Mouse (Mus musculus) neutrophil, adult 83 days (primary cell): ENCODE measurements around the gene Olfr641. TPM values are rescaled to one million over a fixed set of nuclear protein-coding genes. Genes with fewer than 3 reads are reported as not detected.

Experiments used
- total RNA-seq, 2 experiments: library from RNA; stranded (reverse); gene quantifications; one replicate each; pipeline ENCODE4 v1.2.4; 2023

The Olfr641 gene
- not detected for total RNA-seq

GRCm38 (mm10) chr7:104035145-104035544 lies at the start of gene Olfr641:
Gene Olfr641, plus strand, starts transcription at chr7:104035445.

GRCm38 (mm10) chr7:103998446-103998845 lies 36.8 kb upstream of the Olfr641 start, which contains the start of gene Olfr638:
Gene Olfr638, plus strand, starts transcription at chr7:103998746.

GRCm38 (mm10) chr7:104017203-104017602 lies 18.0 kb upstream of the Olfr641 start, which contains the start of gene Olfr639:
Gene Olfr639, minus strand, starts transcription at chr7:104017303.

GRCm38 (mm10) chr7:104025473-104025872 lies 9.8 kb upstream of the Olfr641 start, which contains the start of gene Olfr640:
Gene Olfr640, minus strand, starts transcription at chr7:104025573.

GRCm38 (mm10) chr7:104052566-104052965 lies 17.3 kb downstream of the Olfr641 start, which contains the start of gene Olfr642:
Gene Olfr642, minus strand, starts transcription at chr7:104052666.

GRCm38 (mm10) chr7:104061345-104061744 lies 26.1 kb downstream of the Olfr641 start, which contains the start of gene 4930516K23Rik:
Gene 4930516K23Rik, minus strand, starts transcription at chr7:104061445.

GRCm38 (mm10) chr7:104071769-104072168 lies 36.5 kb downstream of the Olfr641 start, which contains the start of gene Olfr644:
Gene Olfr644, minus strand, starts transcription at chr7:104071869.

GRCm38 (mm10) chr7:104085365-104085764 lies 50.1 kb downstream of the Olfr641 start, which contains the start of gene Olfr645:
Gene Olfr645, minus strand, starts transcription at chr7:104085465.

Other genes starting within 250 kb of the Olfr641 start
- not detected for gene Olfr67, start 243.6 kb upstream of the Olfr641 start, total RNA-seq
- gene Hbb-bt, start 221.4 kb upstream of the Olfr641 start, total RNA-seq, result 100 to 1,000 TPM in 1 of 2 experiments, 10 to 100 TPM in 1; 81.2 to 165 TPM
- gene Hbb-bs, start 207.3 kb upstream of the Olfr641 start, total RNA-seq, result 100 to 1,000 TPM; 331 to 680 TPM
- not detected for gene Hbb-bh2, start 194.9 kb upstream of the Olfr641 start, total RNA-seq
- gene Hbb-bh1, start 192.3 kb upstream of the Olfr641 start, total RNA-seq, result not detected
- gene Hbb-y, start 182.2 kb upstream of the Olfr641 start, total RNA-seq, result not detected
- not detected for gene Olfr66, start 149.2 kb upstream of the Olfr641 start, total RNA-seq
- not detected for gene Olfr64, start 141.0 kb upstream of the Olfr641 start, total RNA-seq
- gene Olfr65, start 132.0 kb upstream of the Olfr641 start, total RNA-seq, result not detected
- not detected for gene Olfr631, start 106.6 kb upstream of the Olfr641 start, total RNA-seq
- gene Olfr632, start 101.1 kb upstream of the Olfr641 start, total RNA-seq, result not detected
- gene Olfr633, start 91.0 kb upstream of the Olfr641 start, total RNA-seq, result not detected
- not detected for gene Olfr635, start 64.3 kb upstream of the Olfr641 start, total RNA-seq
- not detected for gene Olfr638, start 36.7 kb upstream of the Olfr641 start, total RNA-seq
- under 1 TPM; 0.07 to 0.09 TPM for gene Olfr639, start 18.1 kb upstream of the Olfr641 start, total RNA-seq
- gene Olfr640, start 9.9 kb upstream of the Olfr641 start, total RNA-seq, result not detected
- gene Olfr642, start 17.2 kb downstream of the Olfr641 start, total RNA-seq, result not detected
- gene 4930516K23Rik, start 26.0 kb downstream of the Olfr641 start, total RNA-seq, result not detected
- not detected for gene Olfr644, start 36.4 kb downstream of the Olfr641 start, total RNA-seq
- not detected for gene Olfr645, start 50.0 kb downstream of the Olfr641 start, total RNA-seq
- gene Olfr646, start 69.4 kb downstream of the Olfr641 start, total RNA-seq, result under 1 TPM in 1 of 2 experiments, not detected in 1; 0.13 TPM
- gene Ubqln5, start 94.4 kb downstream of the Olfr641 start, total RNA-seq, result not detected
- not detected for gene Olfr643, start 102.0 kb downstream of the Olfr641 start, total RNA-seq
- gene Ubqln3, start 107.8 kb downstream of the Olfr641 start, total RNA-seq, result not detected
- not detected for gene Ubqlnl, start 115.1 kb downstream of the Olfr641 start, total RNA-seq
- gene Olfm5, start 129.4 kb downstream of the Olfr641 start, total RNA-seq, result not detected
- gene Olfr648, start 147.9 kb downstream of the Olfr641 start, total RNA-seq, result under 1 TPM; 0.13 to 0.22 TPM
- gene Olfr649, start 160.5 kb downstream of the Olfr641 start, total RNA-seq, result not detected
- 1 to 10 TPM; 1.6 TPM for gene Trim6, start 183.3 kb downstream of the Olfr641 start, total RNA-seq
- 10 to 100 TPM; 13.9 to 19.6 TPM for gene Trim34a, start 209.0 kb downstream of the Olfr641 start, total RNA-seq